Mouse (Mus musculus) stomach, embryonic 15.5 days (tissue): ENCODE data around the gene Trim58. TPM values are rescaled to one million over a fixed set of nuclear protein-coding genes. Genes with fewer than 3 reads are reported as not detected.

Source experiments
- ATAC-seq: fragments of 200-750 bp; cut with Nextera tagmentation; 2 replicates; pipeline ENCODE4 v1.8.0; 2017; ENCODE audit warnings: low read depth, moderate number of reproducible peaks, moderate TSS enrichment; ENCODE audit not compliant: insufficient read depth, low FRiP score
- H3K27ac ChIP-seq: fragments of 300-500 bp; sonication (generic); 2 replicates; pipeline ENCODE4 v1.5.1; 2015; ENCODE audit warnings: mild to moderate bottlenecking, inconsistent platforms
- H3K27me3 ChIP-seq: fragments of 300-500 bp; sonication (generic); replicated peaks from 2 replicates; pipeline ENCODE4 v1.6.1; 2015; ENCODE audit warnings: inconsistent platforms
- H3K36me3 ChIP-seq: fragments of 300-500 bp; sonication (generic); 2 replicates; pipeline ENCODE4 v1.6.1; 2015; ENCODE audit warnings: inconsistent platforms
- H3K4me1 ChIP-seq: fragments of 300-500 bp; sonication (generic); 2 replicates; pipeline ENCODE4 v1.6.1; 2015; ENCODE audit warnings: inconsistent platforms
- H3K4me2 ChIP-seq: fragments of 300-500 bp; sonication (generic); 2 replicates; pipeline ENCODE4 v1.6.1; 2015; ENCODE audit warnings: mild to moderate bottlenecking, inconsistent platforms
- H3K4me3 ChIP-seq: fragments of 300-500 bp; sonication (generic); replicated peaks from 2 replicates; pipeline ENCODE4 v1.5.1; 2015; ENCODE audit warnings: inconsistent platforms
- H3K9ac ChIP-seq: fragments of 300-500 bp; sonication (generic); 2 replicates; pipeline ENCODE4 v1.6.1; 2015; ENCODE audit warnings: inconsistent platforms
- H3K9me3 ChIP-seq: fragments of 300-500 bp; sonication (generic); 2 replicates; pipeline ENCODE4 v1.6.1; 2016; ENCODE audit warnings: inconsistent platforms
- WGBS: fragments of 180-500 bp; shearing (Covaris S2); methylation state at CpG from one replicate; pipeline ENCODE4 v1.1.7; 2015; 5-methylcytosine and 5-hydroxymethylcytosine counted together
- polyA plus RNA-seq: library from polyadenylated mRNA; unstranded; fragments of >200 nt; fragmentation: Nextera tagmentation; extraction: Ambion mirVana; gene quantifications from 2 replicates; pipeline ENCODE4 v1.2.1, GENCODE M21; 2015

The Trim58 gene
- polyA plus RNA-seq, 1 experiment from 2014 or later, result 1.2 TPM

GRCm38 (mm10) chr11:58618369-58618768, 21.9 kb upstream of the Trim58 start:
- peak; percentile 58 for ATAC-seq
- H3K4me3 ChIP-seq, result no peak overlapping the region
- H3K36me3 ChIP-seq, result no peaks in the 10 kb centered on the region
- peak overlapping the region; percentile 37; the same call in 1 of the 2 replicates for H3K27ac ChIP-seq
- no peaks in the 10 kb centered on the region for H3K9me3 ChIP-seq
- H3K4me2 ChIP-seq, result no peak overlapping the region
- no peak overlapping the region for H3K9ac ChIP-seq
- no peaks in the 10 kb centered on the region; the same call in 1 of the 2 replicates for H3K4me1 ChIP-seq
- H3K27me3 ChIP-seq, result no peaks in the 10 kb centered on the region
- 40% methylated on average over 3 of the region's 3 CpGs for WGBS

- peak; percentile 70; the same call in 1 of the 2 replicates for ATAC-seq
- Histone ChIP-seq H3K27me3 (no peaks in the 10 kb centered on the region), H3K9me3 (no peaks in the 10 kb centered on the region), H3K4me2 (no peak overlapping the region), H3K4me3 (no peak overlapping the region), H3K27ac (peak overlapping the region; percentile 37; the same call in 1 of the 2 replicates), H3K9ac (no peak overlapping the region), H3K4me1 (no peaks in the 10 kb centered on the region; the same call in 1 of the 2 replicates), H3K36me3 (no peaks in the 10 kb centered on the region)
- 69% methylated on average over 6 of the region's 6 CpGs for WGBS
Observed at GRCm38 (mm10) chr11:58618793-58619192, 21.5 kb upstream of the Trim58 start.

DNA sequence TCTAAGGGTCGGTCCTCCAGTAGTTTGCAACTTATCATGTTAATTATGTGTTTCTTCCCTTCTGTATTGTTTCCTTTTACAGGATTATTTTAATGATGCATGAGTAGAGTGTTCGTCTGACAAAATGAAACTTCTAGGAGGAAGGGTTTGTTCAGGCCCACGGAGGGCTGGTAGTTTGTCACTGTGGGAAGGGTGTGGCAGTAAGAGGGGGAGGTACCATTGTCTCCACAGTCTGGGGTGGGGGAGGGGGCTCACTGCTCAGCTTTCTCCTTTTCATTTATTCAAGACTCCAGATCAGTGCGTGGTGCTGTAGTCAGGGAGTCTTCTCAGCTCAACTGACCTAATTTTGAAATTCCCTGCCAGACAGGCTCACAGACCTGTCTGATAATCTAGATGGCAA, 14.1 kb upstream of the Trim58 start:
- Histone ChIP-seq H3K27me3 (no peaks in the 10 kb centered on the region), H3K4me2 (no peak overlapping the region), H3K27ac (no peak overlapping the region), H3K36me3 (no peaks in the 10 kb centered on the region), H3K9me3 (no peaks in the 10 kb centered on the region), H3K4me3 (no peak overlapping the region), H3K9ac (no peak overlapping the region), H3K4me1 (no peaks in the 10 kb centered on the region)
- WGBS, result 47% methylated on average over 4 of the region's 4 CpGs
- no peak for ATAC-seq

- Histone ChIP-seq H3K4me2 (no peak within 1 kb of the TSS), H3K4me1 (no peaks in the 10 kb centered on the region), H3K27ac (no peak within 1 kb of the TSS), H3K4me3 (no peak within 1 kb of the TSS), H3K36me3 (no peaks in the 10 kb centered on the region), H3K27me3 (no peaks in the 10 kb centered on the region), H3K9me3 (no peaks in the 10 kb centered on the region), H3K9ac (no peak within 1 kb of the TSS)
- no peak for ATAC-seq
- WGBS, result 72% methylated on average over 5 of the region's 5 CpGs
Observed at GRCm38 (mm10) chr11:58630401-58630800, 9.9 kb upstream of the Trim58 start, which contains the start of gene Olfr323. Olfr323 (minus strand) TSS chr11:58630501.

DNA sequence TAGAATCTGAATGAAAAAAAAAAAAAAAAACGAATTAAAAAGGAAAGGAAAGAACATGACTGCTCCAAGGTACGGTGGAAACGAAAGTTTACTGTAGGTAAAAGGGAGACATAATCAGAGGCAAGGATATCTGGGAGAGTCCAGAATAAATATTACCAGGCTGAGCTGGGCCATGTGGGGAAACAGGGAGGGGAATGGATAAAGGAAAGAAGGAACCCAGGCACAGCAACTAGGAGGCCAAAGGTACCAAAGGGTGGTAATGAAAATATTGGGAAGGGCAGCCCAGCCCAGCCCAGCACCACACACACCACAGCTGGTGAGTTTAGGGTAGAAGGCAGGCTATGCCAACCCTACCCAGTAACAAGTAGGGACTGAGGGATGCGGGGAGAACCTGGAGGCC, 5.4 kb upstream of the Trim58 start:
- 60% methylated on average over 4 of the region's 4 CpGs for WGBS
- peak; percentile 68 for ATAC-seq
- Histone ChIP-seq H3K4me2 (no peak overlapping the region), H3K36me3 (no peaks in the 10 kb centered on the region), H3K4me1 (no peaks in the 10 kb centered on the region), H3K4me3 (no peak overlapping the region), H3K9me3 (no peaks in the 10 kb centered on the region), H3K9ac (no peak overlapping the region), H3K27ac (no peak overlapping the region), H3K27me3 (no peaks in the 10 kb centered on the region)

GRCm38 (mm10) chr11:58636376-58636977, 3.8 kb upstream of the Trim58 start:
- Histone ChIP-seq H3K4me3 (no peak overlapping the region), H3K27me3 (peaks cover 6% of the 10 kb centered on the region), H3K4me2 (no peak overlapping the region), H3K27ac (no peak overlapping the region), H3K9me3 (no peaks in the 10 kb centered on the region), H3K36me3 (no peaks in the 10 kb centered on the region), H3K9ac (no peak overlapping the region), H3K4me1 (no peaks in the 10 kb centered on the region; the same call in 1 of the 2 replicates)
- ATAC-seq, result no peak
- WGBS, result 23% methylated on average over 4 of the region's 4 CpGs

- H3K9ac ChIP-seq, result no peak overlapping the region
- H3K4me3 ChIP-seq, result no peak overlapping the region
- H3K27me3 ChIP-seq, result peaks cover 6% of the 10 kb centered on the region
- H3K27ac ChIP-seq, result no peak overlapping the region
- H3K9me3 ChIP-seq, result no peaks in the 10 kb centered on the region
- H3K4me2 ChIP-seq, result no peak overlapping the region
- ATAC-seq, result no peak
- no peaks in the 10 kb centered on the region; the same call in 1 of the 2 replicates for H3K4me1 ChIP-seq
- 38% methylated on average over 7 of the region's 7 CpGs for WGBS
- no peaks in the 10 kb centered on the region for H3K36me3 ChIP-seq
Observed at GRCm38 (mm10) chr11:58638176-58638701, 2.0 kb upstream of the Trim58 start.

- Histone ChIP-seq H3K4me3 (peak overlapping the region; percentile 34; the same call in 1 of the 2 replicates), H3K4me1 (no peaks in the 10 kb centered on the region; the same call in 1 of the 2 replicates), H3K9ac (no peak overlapping the region), H3K36me3 (no peaks in the 10 kb centered on the region), H3K27ac (no peak overlapping the region), H3K4me2 (peak overlapping the region; percentile 70), H3K27me3 (peaks cover 6% of the 10 kb centered on the region), H3K9me3 (no peaks in the 10 kb centered on the region)
- ATAC-seq, result peak; percentile 61; the same call in 1 of the 2 replicates
- WGBS, result 28% methylated on average over 14 of the region's 14 CpGs
Observed at GRCm38 (mm10) chr11:58641057-58641456, 792 bp downstream of the Trim58 start.

- H3K27me3 ChIP-seq, result peaks cover 6% of the 10 kb centered on the region
- no peaks in the 10 kb centered on the region for H3K36me3 ChIP-seq
- no peak overlapping the region for H3K4me3 ChIP-seq
- H3K4me1 ChIP-seq, result no peaks in the 10 kb centered on the region; the same call in 1 of the 2 replicates
- H3K9ac ChIP-seq, result no peak overlapping the region
- H3K4me2 ChIP-seq, result no peak overlapping the region
- 78% methylated on average over 13 of the region's 13 CpGs for WGBS
- H3K27ac ChIP-seq, result no peak overlapping the region
- ATAC-seq, result peak; percentile 93
- no peaks in the 10 kb centered on the region for H3K9me3 ChIP-seq
Observed at GRCm38 (mm10) chr11:58641638-58642358, 1.5 kb downstream of the Trim58 start.

DNA sequence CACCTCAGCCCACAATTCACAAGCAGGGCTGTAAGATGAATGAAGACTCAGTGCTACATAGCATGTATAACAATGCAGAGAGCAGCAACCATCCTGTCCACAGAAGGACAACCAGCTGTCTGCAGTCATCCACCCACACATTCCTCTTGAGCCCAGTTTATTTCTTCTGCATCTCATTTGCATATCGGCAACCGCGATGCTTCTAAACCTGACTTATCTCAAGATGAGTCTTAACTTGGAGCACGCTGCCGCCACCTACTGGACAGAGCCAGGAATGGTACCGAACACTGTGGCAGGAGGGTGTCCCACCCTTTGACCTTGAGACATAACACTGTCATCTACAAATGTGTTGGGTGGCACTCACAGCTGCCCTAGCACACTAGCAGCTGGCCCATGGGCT, 3.1 kb downstream of the Trim58 start:
- no peak overlapping the region for H3K9ac ChIP-seq
- no peak overlapping the region for H3K4me3 ChIP-seq
- H3K9me3 ChIP-seq, result no peaks in the 10 kb centered on the region
- ATAC-seq, result no peak
- peaks cover 6% of the 10 kb centered on the region for H3K27me3 ChIP-seq
- H3K4me2 ChIP-seq, result no peak overlapping the region
- no peaks in the 10 kb centered on the region for H3K36me3 ChIP-seq
- H3K27ac ChIP-seq, result no peak overlapping the region
- no peaks in the 10 kb centered on the region; the same call in 1 of the 2 replicates for H3K4me1 ChIP-seq
- 34% methylated on average over 6 of the region's 6 CpGs for WGBS

DNA sequence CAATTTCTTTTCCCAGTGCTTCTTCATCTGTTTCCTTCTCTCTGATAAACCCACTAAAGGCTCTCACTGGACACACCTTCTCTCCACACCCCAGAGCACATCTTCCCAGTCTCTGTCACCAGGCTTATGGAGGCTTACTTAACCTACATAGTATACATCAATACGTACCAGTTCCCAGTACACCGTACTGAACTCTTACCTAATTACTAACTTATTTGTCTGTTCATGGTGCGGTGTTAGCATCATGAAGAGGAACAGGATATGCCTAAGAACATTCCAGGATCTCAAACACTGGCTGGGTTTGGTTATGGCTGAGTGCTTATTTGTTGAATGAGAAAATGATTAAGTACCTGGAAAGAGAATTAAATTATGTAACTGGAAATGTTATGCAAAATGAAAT, 14.9 kb downstream of the Trim58 start:
- no peak for ATAC-seq
- no peak overlapping the region for H3K4me2 ChIP-seq
- 85% methylated on average over 3 of the region's 3 CpGs for WGBS

GRCm38 (mm10) chr11:58658596-58658995, 18.3 kb downstream of the Trim58 start, which contains the start of gene Olfr322:
Olfr322 (plus strand) TSS chr11:58658782.
- Histone ChIP-seq H3K36me3 (no peaks in the 10 kb centered on the region), H3K4me3 (no peak within 1 kb of the TSS), H3K9ac (no peak within 1 kb of the TSS), H3K9me3 (no peaks in the 10 kb centered on the region), H3K4me2 (no peak within 1 kb of the TSS), H3K27ac (no peak within 1 kb of the TSS), H3K27me3 (no peaks in the 10 kb centered on the region), H3K4me1 (no peaks in the 10 kb centered on the region)
- 83% methylated on average over 4 of the region's 4 CpGs for WGBS
- no peak for ATAC-seq

More for the DNA sequence above, 14.9 kb downstream of the Trim58 start:
- Histone ChIP-seq H3K4me1 (no peaks in the 10 kb centered on the region), H3K9ac (no peak overlapping the region), H3K4me3 (no peak overlapping the region), H3K27me3 (no peaks in the 10 kb centered on the region), H3K36me3 (no peaks in the 10 kb centered on the region), H3K9me3 (no peaks in the 10 kb centered on the region), H3K27ac (no peak overlapping the region)
